Mouse (Mus musculus) brain, embryonic 14.5 days (tissue): ENCODE results near the gene Smoc1. TPM values are rescaled to one million over a fixed set of nuclear protein-coding genes. Genes with fewer than 3 reads are reported as not detected.

Experiments
- DNase-seq: peaks from one replicate; pipeline ENCODE4 v3.0.0-alpha.2; 2011; ENCODE audit warnings: low read depth
- CTCF ChIP-seq: fragments of 200-500 bp; IDR thresholded peaks from 2 replicates; pipeline ENCODE4 v1.5.1; 2012; ENCODE audit warnings: inconsistent platforms, mild to moderate bottlenecking, moderate library complexity, borderline replicate concordance; ENCODE audit not compliant: insufficient read depth, insufficient read length; ENCODE audit errors: extremely low read depth
- POLR2A ChIP-seq: fragments of 200-500 bp; IDR thresholded peaks from 2 replicates; pipeline ENCODE4 v1.6.1; 2012; ENCODE audit warnings: mild to moderate bottlenecking, inconsistent platforms, borderline replicate concordance; ENCODE audit not compliant: poor library complexity, insufficient read depth, insufficient read length, severe bottlenecking; ENCODE audit errors: extremely low read depth
- polyA plus RNA-seq: library from polyadenylated mRNA; depleted of rRNA; stranded (reverse); fragments of >200 nt; gene quantifications from 2 replicates; pipeline ENCODE4 v1.2.3, GENCODE M21; 2012

The Smoc1 gene
- polyA plus RNA-seq, 1 experiment, result 40.0 TPM

GRCm38 (mm10) chr12:81167142-81167541, 140.5 kb downstream of the Smoc1 start:
- TF ChIP-seq POLR2A (no peak), CTCF (no peak)

GRCm38 (mm10) chr12:81168031-81168430, 141.4 kb downstream of the Smoc1 start:
- TF ChIP-seq POLR2A (no peak), CTCF (no peak)
- no peak for DNase-seq

More at GRCm38 (mm10) chr12:81167142-81167541, 140.5 kb downstream of the Smoc1 start:
- no peak for DNase-seq

- TF ChIP-seq CTCF (peak; percentile 31; the same call in 1 of the 2 replicates), POLR2A (no peak)
- no peak for DNase-seq
Measured at GRCm38 (mm10) chr12:81168494-81168893, 141.9 kb downstream of the Smoc1 start.

GRCm38 (mm10) chr12:81170076-81170475, 143.5 kb downstream of the Smoc1 start:
- no peak for TF ChIP-seq POLR2A
- peak; percentile 43; the same call in 1 of the 2 replicates for TF ChIP-seq CTCF
- DNase-seq, result no peak

GRCm38 (mm10) chr12:81173011-81173410, 146.4 kb downstream of the Smoc1 start:
- no peak for TF ChIP-seq POLR2A
- no peak for TF ChIP-seq CTCF
- DNase-seq, result no peak

GRCm38 (mm10) chr12:81173893-81174292, 147.3 kb downstream of the Smoc1 start:
- TF ChIP-seq POLR2A, result no peak
- TF ChIP-seq CTCF, result no peak
- DNase-seq, result no peak

- TF ChIP-seq CTCF (no peak), POLR2A (no peak)
- DNase-seq, result no peak
Measured at GRCm38 (mm10) chr12:81175252-81175651, 148.6 kb downstream of the Smoc1 start.

GRCm38 (mm10) chr12:81182073-81182472, 155.5 kb downstream of the Smoc1 start:
- TF ChIP-seq CTCF, result peak; percentile 88
- no peak for TF ChIP-seq POLR2A
- peak; percentile 68 for DNase-seq

GRCm38 (mm10) chr12:81184967-81185366, 158.4 kb downstream of the Smoc1 start:
- no peak for DNase-seq
- TF ChIP-seq CTCF (no peak), POLR2A (no peak)

GRCm38 (mm10) chr12:81186081-81186480, 159.5 kb downstream of the Smoc1 start:
- DNase-seq, result no peak
- TF ChIP-seq CTCF (no peak), POLR2A (no peak)

GRCm38 (mm10) chr12:81186668-81187067, 160.1 kb downstream of the Smoc1 start:
- TF ChIP-seq POLR2A (no peak), CTCF (no peak)
- no peak for DNase-seq

- TF ChIP-seq CTCF (no peak), POLR2A (no peak)
- DNase-seq, result no peak
Measured at GRCm38 (mm10) chr12:81188423-81188822, 161.8 kb downstream of the Smoc1 start.

- TF ChIP-seq CTCF (no peak), POLR2A (no peak)
- DNase-seq, result no peak
Measured at GRCm38 (mm10) chr12:81188996-81189395, 162.4 kb downstream of the Smoc1 start.

- DNase-seq, result no peak
- no peak for TF ChIP-seq POLR2A
- no peak for TF ChIP-seq CTCF
Measured at GRCm38 (mm10) chr12:81189636-81190035, 163.0 kb downstream of the Smoc1 start.
